Mouse (Mus musculus): Measurements from ENCODE around the gene Lipn. TPM values are rescaled to one million over a fixed set of nuclear protein-coding genes. Genes with fewer than 3 reads are reported as not detected.
A peak's percentile ranks its signal among the peaks of the same experiment; 100 is the strongest.

The Lipn gene
- polyA plus RNA-seq, 1 experiment from 2014 or later = not detected

GRCm38 (mm10) chr19:34089011-34089680, 22.0 kb downstream of the Lipn start:
- no peaks in the 10 kb centered on the region for H3K27me3 ChIP-seq
- ATAC-seq (no peak), DNase-seq (ENCODE audit: low read depth, low spot score) (no peak)
- POLR2A ChIA-PET = no interaction called here
- in situ Hi-C loops (cut with MboI; ENCODE audit: low pct_unique_long_range_greater_than_20kb) = no loop called here
- no peak for TF ChIP-seq CTCF (IDR thresholded peaks at IDR 0.05)
- CTCF ChIA-PET = no interaction called here

DNA sequence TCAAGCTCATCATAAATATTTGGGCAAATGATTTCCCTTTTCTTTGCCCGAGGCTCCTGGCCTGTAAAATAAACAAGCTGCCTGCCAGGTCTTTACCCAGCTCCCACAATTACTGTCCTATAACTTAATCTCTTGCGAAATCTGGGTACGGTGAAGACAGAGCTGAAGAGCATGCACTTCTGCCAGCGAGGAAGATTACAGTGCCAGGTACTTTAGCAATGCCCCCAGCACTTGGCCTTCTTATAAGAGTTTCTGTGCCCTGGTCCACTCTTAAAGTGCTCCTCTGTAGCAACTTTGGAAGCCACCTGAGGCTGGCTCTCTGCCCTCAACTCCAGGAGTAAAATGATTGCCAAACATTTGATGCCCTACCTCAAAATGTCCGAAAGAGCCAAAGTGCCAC, 28.2 kb downstream of the Lipn start:
- no peak for ATAC-seq
- CTCF ChIA-PET = interaction anchor here (1.6 kb wide), 1 partner anchor 9 kb away, joined by 4 read pairs; no protein-coding TSS in a partner anchor
- in situ Hi-C loops (cut with MboI; ENCODE audit: low pct_unique_long_range_greater_than_20kb) = no loop called here
- no peak for TF ChIP-seq CTCF (IDR thresholded peaks at IDR 0.05)
- no peak for DNase-seq (ENCODE audit: low read depth, low spot score)
- POLR2A ChIA-PET = no interaction called here
- no peaks in the 10 kb centered on the region for H3K27me3 ChIP-seq

GRCm38 (mm10) chr19:34096228-34096627, 29.1 kb downstream of the Lipn start:
- ATAC-seq (no peak), DNase-seq (ENCODE audit: low read depth, low spot score) (no peak)
- ChIA-PET POLR2A (no interaction called here), CTCF (interaction anchor here (1.6 kb wide), 1 partner anchor 8 kb away, joined by 4 read pairs; no protein-coding TSS in a partner anchor)
- TF ChIP-seq CTCF (IDR thresholded peaks at IDR 0.05) = peak; percentile 42
- H3K27me3 ChIP-seq = no peaks in the 10 kb centered on the region
- in situ Hi-C loops (cut with MboI; ENCODE audit: low pct_unique_long_range_greater_than_20kb) = no loop called here

- TF ChIP-seq CTCF (IDR thresholded peaks at IDR 0.05) = no peak
- CTCF ChIA-PET = interaction anchor here (1.1 to 1.6 kb wide), 2 partner anchors 9 to 16 kb away, joined by 4 to 6 read pairs; no protein-coding TSS in a partner anchor
- POLR2A ChIA-PET = no interaction called here
- in situ Hi-C loops (cut with MboI; ENCODE audit: low pct_unique_long_range_greater_than_20kb) = no loop called here
- ATAC-seq (no peak), DNase-seq (ENCODE audit: low read depth, low spot score) (no peak)
- peaks cover 12% of the 10 kb centered on the region for H3K27me3 ChIP-seq
Observed at GRCm38 (mm10) chr19:34100633-34101032, 33.5 kb downstream of the Lipn start, which contains the start of gene Lipm. TSS of gene Lipm (plus strand) at chr19:34100933.

- no peak for DNase-seq (ENCODE audit: low read depth, low spot score)
- ChIA-PET CTCF (interaction anchor here (1.6 kb wide), 1 partner anchor 15 kb away, joined by 4 read pairs; no protein-coding TSS in a partner anchor), POLR2A (no interaction called here)
- H3K27me3 ChIP-seq = peaks cover 12% of the 10 kb centered on the region
- in situ Hi-C loops (cut with MboI; ENCODE audit: low pct_unique_long_range_greater_than_20kb) = no loop called here
- no peak for TF ChIP-seq CTCF (IDR thresholded peaks at IDR 0.05)
- ATAC-seq = no peak
Observed at GRCm38 (mm10) chr19:34101888-34102287, 34.7 kb downstream of the Lipn start.

DNA sequence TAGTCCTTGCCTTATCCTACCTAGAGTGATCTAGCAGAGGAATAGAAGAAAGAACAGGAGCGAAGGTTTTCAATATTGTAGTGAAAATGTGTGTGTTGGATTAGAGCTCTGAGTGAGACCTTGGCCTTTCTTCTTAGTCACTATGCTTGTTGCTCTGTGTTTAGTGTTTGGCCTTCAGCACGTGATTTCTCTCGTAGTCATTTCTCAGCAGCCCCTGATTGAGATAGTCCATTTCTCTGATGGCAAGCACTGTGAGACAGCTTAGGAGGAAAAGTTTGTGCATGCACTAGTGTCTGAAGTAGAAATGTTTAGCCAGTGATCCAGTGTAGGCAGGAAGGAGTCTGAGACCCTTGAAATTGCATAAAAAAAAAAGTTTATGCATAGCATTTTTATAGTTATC, 37.7 kb downstream of the Lipn start:
- in situ Hi-C loops (cut with MboI; ENCODE audit: low pct_unique_long_range_greater_than_20kb) = no loop called here
- DNase-seq (ENCODE audit: low read depth, low spot score) (no peak), ATAC-seq (no peak)
- ChIA-PET CTCF (interaction anchor here (1.1 kb wide), 1 partner anchor 9 kb away, joined by 4 read pairs; no protein-coding TSS in a partner anchor), POLR2A (no interaction called here)
- H3K27me3 ChIP-seq = peaks cover 12% of the 10 kb centered on the region
- no peak for TF ChIP-seq CTCF (IDR thresholded peaks at IDR 0.05)

DNA sequence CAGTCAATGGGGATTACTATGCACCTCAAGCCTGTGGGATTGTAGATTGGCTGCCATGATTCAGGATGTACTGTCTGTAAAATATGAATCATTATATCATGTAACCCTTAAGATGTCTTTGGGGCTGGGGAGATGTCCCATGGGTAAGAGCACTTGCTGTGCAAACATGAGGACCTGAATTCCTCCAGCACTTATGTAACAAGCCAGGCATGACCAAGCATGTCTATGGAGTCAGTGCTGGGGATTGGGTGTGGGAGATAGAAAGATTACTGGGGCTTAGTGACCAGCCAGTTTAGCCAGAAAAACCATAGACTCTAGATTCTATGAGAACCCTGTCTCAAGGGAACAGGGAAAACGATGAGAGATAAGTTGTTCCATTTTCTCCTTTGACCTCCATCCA, 51.9 kb downstream of the Lipn start:
- ATAC-seq (no peak), DNase-seq (ENCODE audit: low read depth, low spot score) (no peak)
- CTCF ChIA-PET = interaction anchor here (1.5 kb wide), 1 partner anchor 51 kb away, joined by 4 read pairs; no protein-coding TSS in a partner anchor
- TF ChIP-seq CTCF (IDR thresholded peaks at IDR 0.05) = no peak
- H3K27me3 ChIP-seq = no peaks in the 10 kb centered on the region
- POLR2A ChIA-PET = no interaction called here
- in situ Hi-C loops (cut with MboI; ENCODE audit: low pct_unique_long_range_greater_than_20kb) = no loop called here

GRCm38 (mm10) chr19:34119653-34120052, 52.5 kb downstream of the Lipn start:
- TF ChIP-seq CTCF (IDR thresholded peaks at IDR 0.05) = no peak
- peak; percentile 37 for ATAC-seq
- POLR2A ChIA-PET = no interaction called here
- no peak for DNase-seq (ENCODE audit: low read depth, low spot score)
- H3K27me3 ChIP-seq = no peaks in the 10 kb centered on the region
- in situ Hi-C loops (cut with MboI; ENCODE audit: low pct_unique_long_range_greater_than_20kb) = no loop called here
- CTCF ChIA-PET = no interaction called here

GRCm38 (mm10) chr19:34120107-34120731, 53.1 kb downstream of the Lipn start:
- in situ Hi-C loops (cut with MboI; ENCODE audit: low pct_unique_long_range_greater_than_20kb) = no loop called here
- H3K27me3 ChIP-seq = no peaks in the 10 kb centered on the region
- DNase-seq (ENCODE audit: low read depth, low spot score) (peak; percentile 47), ATAC-seq (peak; percentile 97)
- no peak for TF ChIP-seq CTCF (IDR thresholded peaks at IDR 0.05)
- POLR2A ChIA-PET = no interaction called here
- CTCF ChIA-PET = no interaction called here

Other genes with a start within 250 kb of the Lipn start
- gene Lipf, start 106.2 kb upstream of the Lipn start, polyA plus RNA-seq (2021) = not detected
- gene Lipk, start 59.1 kb upstream of the Lipn start, polyA plus RNA-seq (2021) = not detected
- gene Lipm, start 33.6 kb downstream of the Lipn start, polyA plus RNA-seq (2021) = not detected
- 0.05 TPM for gene Ankrd22, start 98.7 kb downstream of the Lipn start, polyA plus RNA-seq (2021)
- gene Stambpl1, start 124.9 kb downstream of the Lipn start, polyA plus RNA-seq (2021) = 21.6 TPM
- gene Acta2, start 188.2 kb downstream of the Lipn start, polyA plus RNA-seq (2021) = 787 TPM
- gene Fas, start 223.3 kb downstream of the Lipn start, polyA plus RNA-seq (2021) = 21.0 TPM

Data from Patski (cell line).